ENCODE assay signal across 22 mouse cellular contexts in the genomic region with DNA sequence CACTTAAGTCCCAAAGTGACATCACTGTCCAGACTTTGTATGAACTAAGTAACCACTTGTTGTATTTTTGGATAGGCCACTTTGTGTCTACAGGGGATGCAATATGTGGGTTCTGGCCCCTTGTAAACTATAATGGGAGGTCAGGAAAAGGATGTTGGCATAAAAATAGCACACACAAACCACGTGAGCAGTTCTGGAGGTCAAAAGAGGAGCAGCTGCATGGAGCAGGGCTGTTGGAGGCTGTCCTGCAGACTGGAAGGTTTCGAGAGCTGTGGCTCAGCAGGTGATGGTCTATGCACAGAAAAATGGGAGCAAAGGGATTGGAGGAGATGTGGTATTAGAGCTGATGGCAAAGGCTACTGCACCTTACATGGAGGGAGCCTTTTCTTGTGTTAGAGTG. TPM values are rescaled to one million over a fixed set of nuclear protein-coding genes. Genes with fewer than 3 reads are reported as not detected.
DNase-seq lines count a peak whose midpoint lies in the region; ATAC-seq and TF ChIP-seq lines count a peak whose summit lies in the region.
"Had no signal": no experiment of that assay in that cellular context is flagged by ENCODE, and none has a peak within 500 bp of the region (broad histone marks: within the 10 kb centered on the region; RNA-seq: fewer than 3 reads in every experiment).

No protein-coding gene starts in this region.

- no peak overlapping the region for H3K4me2 ChIP-seq in kidney, embryonic 15.5 days
- H3K4me2 ChIP-seq in heart, embryonic 14.5 days (ENCODE audit: low read length) = peak overlapping the region; percentile 36
- H3K4me2 ChIP-seq: hindbrain, embryonic 14.5 days; limb, embryonic 13.5 days; liver, embryonic 11.5 days; lung, embryonic 15.5 days; midbrain, embryonic 13.5 days had no signal

- no peak overlapping the region for H3K4me3 ChIP-seq in kidney, adult 2 months (ENCODE audit: insufficient read depth, low read depth, low read length)
- no peak overlapping the region for H3K4me3 ChIP-seq in kidney, embryonic 15.5 days (replicated peaks)
- no peak overlapping the region; the same call in 1 of the 2 replicates for H3K4me3 ChIP-seq in heart, embryonic 10.5 days
- no peak overlapping the region for H3K4me3 ChIP-seq in heart, embryonic 14.5 days (ENCODE audit: control insufficient read depth in 1 of 2, insufficient read depth in 1 of 2, low read depth in 1 of 2, low read length in 2 of 2)
- H3K4me3 ChIP-seq: layer of hippocampus, adult 2 months; limb, embryonic 13.5 days; lung, embryonic 15.5 days; midbrain, embryonic 13.5 days had no signal

- peak; percentile 21 for DNase-seq in kidney, adult 2 months
- no peak for DNase-seq in heart, embryonic 10.5 days (ENCODE audit: low spot score)
- peak; percentile 22 for DNase-seq in heart, postnatal 4 days
- no peak for DNase-seq in yolk sac, embryonic 10.5 days (ENCODE audit: low spot score)
- DNase-seq in adrenal gland, adult 18-20 months (ENCODE audit: low spot score in 2 of 2) = no peak
- DNase-seq in urinary bladder, postnatal 25 days (ENCODE audit: low spot score) = no peak
- DNase-seq: cerebellum, adult 2 months; cerebellum, postnatal 25 days; gastrocnemius, postnatal 25 days; kidney, adult 11 months; thymus, postnatal 4 days had no signal

- H3K4me1 ChIP-seq in kidney, adult 2 months (ENCODE audit: control insufficient read depth, insufficient read depth, low read length) = peaks cover 5% of the 10 kb centered on the region
- 0 out of 2 replicates have a peak, but pooled peaks cover 4% of the 10 kb centered on the region for H3K4me1 ChIP-seq in kidney, embryonic 15.5 days
- H3K4me1 ChIP-seq in heart, embryonic 10.5 days = peaks cover 28% of the 10 kb centered on the region
- peaks cover 13 to 22% of the 10 kb centered on the region in 2 experiments for H3K4me1 ChIP-seq in heart, embryonic 14.5 days (ENCODE audit: control insufficient read depth in 2 of 2, insufficient read depth in 2 of 2, low read length in 2 of 2)
- H3K4me1 ChIP-seq: midbrain, embryonic 13.5 days had no signal

- WGBS in kidney, adult 2 months = 19% methylated on average over 2 of the region's 2 CpGs
- WGBS in kidney, embryonic 15.5 days = 53% methylated on average over 2 of the region's 2 CpGs
- WGBS in heart, embryonic 10.5 days = 39% methylated on average over 2 of the region's 2 CpGs
- WGBS in heart, embryonic 14.5 days = 20% methylated on average over 2 of the region's 2 CpGs

- H3K36me3 ChIP-seq in kidney, adult 2 months (ENCODE audit: control insufficient read depth, insufficient read depth, low read length) = no peaks in the 10 kb centered on the region
- no peaks in the 10 kb centered on the region for H3K36me3 ChIP-seq in kidney, embryonic 15.5 days
- no peaks in the 10 kb centered on the region for H3K36me3 ChIP-seq in heart, embryonic 10.5 days
- H3K36me3 ChIP-seq in heart, embryonic 14.5 days (ENCODE audit: control insufficient read depth, insufficient read depth, low read length) = no peaks in the 10 kb centered on the region
- H3K36me3 ChIP-seq: limb, embryonic 13.5 days; lung, embryonic 15.5 days; midbrain, embryonic 13.5 days had no signal

- ATAC-seq in kidney, embryonic 15.5 days (replicated peaks; ENCODE audit: low FRiP score) = no peak
- ATAC-seq in heart, embryonic 14.5 days (ENCODE audit: insufficient number of reproducible peaks, insufficient read depth, low FRiP score, low read depth) = peak; percentile 78
- ATAC-seq: forebrain, embryonic 14.5 days; inflammation-experienced regulatory T-cells, adult 6 months; midbrain, embryonic 13.5 days had no signal

- H3K9me3 ChIP-seq in kidney, embryonic 15.5 days (replicated peaks) = no peaks in the 10 kb centered on the region
- no peaks in the 10 kb centered on the region for H3K9me3 ChIP-seq in heart, embryonic 10.5 days
- no peaks in the 10 kb centered on the region for H3K9me3 ChIP-seq in heart, embryonic 14.5 days (ENCODE audit: control insufficient read depth, low read length)
- H3K9me3 ChIP-seq: G1E; limb, embryonic 13.5 days; lung, embryonic 15.5 days; midbrain, embryonic 13.5 days had no signal

- TF ChIP-seq POLR2A in kidney, adult 2 months (IDR thresholded peaks at IDR 0.05; ENCODE audit: low read depth, low read length) = no peak

- no peak overlapping the region for H3K27ac ChIP-seq in kidney, adult 2 months (ENCODE audit: insufficient read depth, low read depth, low read length)
- no peak overlapping the region for H3K27ac ChIP-seq in kidney, embryonic 15.5 days
- peak overlapping the region; percentile 32; the same call in 1 of the 2 replicates for H3K27ac ChIP-seq in heart, embryonic 10.5 days
- H3K27ac ChIP-seq in heart, embryonic 14.5 days (replicated peaks in 1 of 2; ENCODE audit: control insufficient read depth in 1 of 2, insufficient read depth in 1 of 2, low read depth in 2 of 2, low read length in 2 of 2) = peak overlapping the region; percentile 71 to 74
- H3K27ac ChIP-seq: hindbrain, embryonic 14.5 days; layer of hippocampus, adult 2 months; limb, embryonic 13.5 days; lung, embryonic 15.5 days; midbrain, embryonic 13.5 days had no signal

- no peaks in the 10 kb centered on the region for H3K27me3 ChIP-seq in kidney, adult 2 months (replicated peaks; ENCODE audit: control insufficient read depth, insufficient read depth, low read length)
- no peaks in the 10 kb centered on the region for H3K27me3 ChIP-seq in kidney, embryonic 15.5 days
- H3K27me3 ChIP-seq in heart, embryonic 10.5 days (ENCODE audit: insufficient read depth, poor library complexity, severe bottlenecking) = no peaks in the 10 kb centered on the region
- no peaks in the 10 kb centered on the region for H3K27me3 ChIP-seq in heart, embryonic 14.5 days (ENCODE audit: control insufficient read depth, insufficient read depth, low read length)
- H3K27me3 ChIP-seq: limb, embryonic 13.5 days; lung, embryonic 15.5 days; midbrain, embryonic 13.5 days had no signal

- no peak for TF ChIP-seq CTCF in kidney, adult 2 months (conservative IDR thresholded peaks at IDR 0.05; ENCODE audit: insufficient read depth, insufficient read length, low read depth, low read length)

- H3K9ac ChIP-seq in kidney, embryonic 15.5 days = no peak overlapping the region
- H3K9ac ChIP-seq in heart, embryonic 14.5 days (ENCODE audit: low read length) = peak overlapping the region; percentile 6
- H3K9ac ChIP-seq: hindbrain, embryonic 14.5 days; limb, embryonic 13.5 days; lung, embryonic 15.5 days; midbrain, embryonic 13.5 days had no signal

RNA-seq across cellular contexts. Expression of gene Lclat1, which starts 18.6 kb away (rescaled TPM):
- 17.3 and 18.8 TPM in 2 replicates for polyA plus RNA-seq in kidney, adult 2 months (2012; rRNA removed)
- 17.0 and 17.3 TPM in 2 replicates for polyA plus RNA-seq in kidney, embryonic 15.5 days (2015; fragmentation: Nextera tagmentation; extraction: Ambion mirVana)
- 24.4 and 37.9 TPM in 2 replicates for polyA plus RNA-seq in heart, embryonic 10.5 days (2016; fragmentation: Nextera tagmentation; extraction: Ambion mirVana)
- 54.6 and 61.3 TPM in 2 replicates for polyA plus RNA-seq in heart, embryonic 14.5 days (2014; fragmentation: Nextera tagmentation; extraction: Ambion mirVana)
- total RNA-seq in heart, postnatal 4 days (2021) = 100 to 1,000 TPM; 160 to 168 TPM
- 10 to 100 TPM; 31.1 to 44.3 TPM for total RNA-seq in adrenal gland, adult 18-20 months (2021)

Comparison
In these comparisons a context has a peak if more than half of its experiments do, and no peak if none do; other contexts are left out.
1. DNase-seq: peak in kidney, adult 2 months (single experiment) and heart, postnatal 4 days (single experiment); none in heart, embryonic 10.5 days (single experiment), yolk sac, embryonic 10.5 days (single experiment), adrenal gland, adult 18-20 months (0 of 2) and urinary bladder, postnatal 25 days (single experiment).
2. H3K27ac ChIP-seq: peak in heart, embryonic 10.5 days (single experiment) and heart, embryonic 14.5 days (2 of 2); none in kidney, adult 2 months (single experiment) and kidney, embryonic 15.5 days (single experiment).